Mouse (Mus musculus) midbrain, embryonic 16.5 days (tissue): ENCODE results near the gene Cmtr1. TPM values are rescaled to one million over a fixed set of nuclear protein-coding genes. Genes with fewer than 3 reads are reported as not detected.

ENCODE experiments used
- ATAC-seq: fragments of 200-750 bp; cut with Nextera tagmentation; 2 replicates; pipeline ENCODE4 v1.8.0; 2017; ENCODE audit warnings: moderate TSS enrichment
- H3K27ac ChIP-seq: fragments of 300-500 bp; sonication (generic); 2 replicates; pipeline ENCODE4 v1.5.1; 2014; ENCODE audit warnings: mild to moderate bottlenecking, low read length, mixed read lengths
- H3K27me3 ChIP-seq: fragments of 300-500 bp; sonication (generic); 2 replicates; pipeline ENCODE4 v1.6.1; 2014; ENCODE audit warnings: low read depth, low read length, mixed read lengths; ENCODE audit not compliant: control insufficient read depth, insufficient read depth
- H3K36me3 ChIP-seq: fragments of 300-500 bp; sonication (generic); 2 replicates; pipeline ENCODE4 v1.6.1; 2014; ENCODE audit warnings: mild to moderate bottlenecking, low read length, moderate library complexity, mixed read lengths; ENCODE audit not compliant: control insufficient read depth, insufficient read depth
- H3K4me1 ChIP-seq: fragments of 300-500 bp; sonication (generic); 2 replicates; pipeline ENCODE4 v1.6.1; 2014; ENCODE audit warnings: mild to moderate bottlenecking, low read length, mixed read lengths; ENCODE audit not compliant: control insufficient read depth, insufficient read depth
- H3K4me2 ChIP-seq: fragments of 300-500 bp; sonication (generic); 2 replicates; pipeline ENCODE4 v1.6.1; 2014; ENCODE audit warnings: mild to moderate bottlenecking, low read length, mixed read lengths
- H3K4me3 ChIP-seq: fragments of 300-500 bp; sonication (generic); 2 replicates; pipeline ENCODE4 v1.5.1; 2014; ENCODE audit warnings: low read depth, mild to moderate bottlenecking, low read length, moderate library complexity, mixed read lengths
- H3K9ac ChIP-seq: fragments of 300-500 bp; sonication (generic); 2 replicates; pipeline ENCODE4 v1.6.1; 2014; ENCODE audit warnings: low read depth, low read length, mixed read lengths
- H3K9me3 ChIP-seq: fragments of 300-500 bp; sonication (generic); replicated peaks from 2 replicates; pipeline ENCODE4 v1.6.1; 2014; ENCODE audit warnings: mild to moderate bottlenecking, low read length, mixed read lengths; ENCODE audit not compliant: control insufficient read depth, poor library complexity, severe bottlenecking
- whole genome bisulfite sequencing: fragments of 180-500 bp; shearing (Covaris S2); extraction: QIAGEN DNeasy Blood & Tissue Kit; methylation state at CpG from one replicate; pipeline ENCODE4 v1.1.7; 2014; 5-methylcytosine and 5-hydroxymethylcytosine counted together
- polyA plus RNA-seq: library from polyadenylated mRNA; unstranded; fragments of >200 nt; fragmentation: Nextera tagmentation; extraction: Ambion mirVana; gene quantifications from 2 replicates; pipeline ENCODE4 v1.2.1, GENCODE M21; 2015

Cmtr1 gene
- polyA plus RNA-seq, 1 experiment from 2014 or later, result 122 TPM

- Histone ChIP-seq H3K27ac (peak within 1 kb of the TSS; percentile 76), H3K27me3 (no peaks in the 10 kb centered on the region), H3K9ac (peak within 1 kb of the TSS; percentile 71), H3K4me2 (peak within 1 kb of the TSS; percentile 75), H3K4me3 (peak within 1 kb of the TSS; percentile 64), H3K36me3 (no peaks in the 10 kb centered on the region), H3K4me1 (peaks cover 17% of the 10 kb centered on the region), H3K9me3 (no peaks in the 10 kb centered on the region)
- 4% methylated on average over 41 of the region's 41 CpGs for WGBS
- ATAC-seq, result peak; percentile 95
These were observed 56.5 kb downstream of the Cmtr1 start, which contains the start of gene Ccdc167 for GRCm38 (mm10) chr17:29716732-29717445. TSS of gene Ccdc167 (minus strand) at chr17:29717044.

- no peak for ATAC-seq
- no peak overlapping the region for H3K27ac ChIP-seq
These were observed 58.3 kb downstream of the Cmtr1 start for GRCm38 (mm10) chr17:29718660-29719059.

GRCm38 (mm10) chr17:29719628-29720575 lies 59.5 kb downstream of the Cmtr1 start:
- H3K27ac ChIP-seq, result no peak overlapping the region
- H3K4me3 ChIP-seq, result no peak overlapping the region
- no peak overlapping the region for H3K9ac ChIP-seq
- H3K4me1 ChIP-seq, result peaks cover 15% of the 10 kb centered on the region
- H3K27me3 ChIP-seq, result no peaks in the 10 kb centered on the region
- no peaks in the 10 kb centered on the region for H3K36me3 ChIP-seq
- no peaks in the 10 kb centered on the region for H3K9me3 ChIP-seq
- ATAC-seq, result no peak
- H3K4me2 ChIP-seq, result no peak overlapping the region
- WGBS, result 76% methylated on average over 13 of the region's 13 CpGs

More at GRCm38 (mm10) chr17:29718660-29719059, 58.3 kb downstream of the Cmtr1 start:
- H3K4me1 ChIP-seq, result peaks cover 15% of the 10 kb centered on the region
- no peak overlapping the region for H3K4me2 ChIP-seq
- no peaks in the 10 kb centered on the region for H3K36me3 ChIP-seq
- no peaks in the 10 kb centered on the region for H3K9me3 ChIP-seq
- H3K27me3 ChIP-seq, result no peaks in the 10 kb centered on the region
- 88% methylated on average over 8 of the region's 8 CpGs for WGBS
- H3K4me3 ChIP-seq, result no peak overlapping the region
- no peak overlapping the region for H3K9ac ChIP-seq

- ATAC-seq, result no peak
- Histone ChIP-seq H3K4me3 (no peak overlapping the region), H3K27me3 (no peaks in the 10 kb centered on the region), H3K9me3 (no peaks in the 10 kb centered on the region), H3K4me2 (no peak overlapping the region), H3K9ac (no peak overlapping the region), H3K4me1 (peaks cover 12% of the 10 kb centered on the region), H3K27ac (no peak overlapping the region), H3K36me3 (no peaks in the 10 kb centered on the region)
- WGBS, result 77% methylated on average over 11 of the region's 11 CpGs
These were observed 60.5 kb downstream of the Cmtr1 start for GRCm38 (mm10) chr17:29720755-29721365.

- no peaks in the 10 kb centered on the region for H3K9me3 ChIP-seq
- H3K4me3 ChIP-seq, result no peak overlapping the region
- 53% methylated on average over 6 of the region's 6 CpGs for WGBS
- no peak overlapping the region for H3K9ac ChIP-seq
- peak; percentile 45; the same call in 1 of the 2 replicates for ATAC-seq
- no peak overlapping the region for H3K4me2 ChIP-seq
- H3K36me3 ChIP-seq, result no peaks in the 10 kb centered on the region
- no peak overlapping the region for H3K27ac ChIP-seq
- H3K4me1 ChIP-seq, result no peaks in the 10 kb centered on the region
- no peaks in the 10 kb centered on the region for H3K27me3 ChIP-seq
These were observed 64.2 kb downstream of the Cmtr1 start for GRCm38 (mm10) chr17:29724610-29725009.

GRCm38 (mm10) chr17:29725027-29725620 lies 64.7 kb downstream of the Cmtr1 start:
- no peak for ATAC-seq
- no peak overlapping the region for H3K4me2 ChIP-seq
- WGBS, result 70% methylated on average over 6 of the region's 6 CpGs
- H3K27ac ChIP-seq, result no peak overlapping the region
- H3K27me3 ChIP-seq, result no peaks in the 10 kb centered on the region
- no peaks in the 10 kb centered on the region for H3K36me3 ChIP-seq
- H3K9me3 ChIP-seq, result no peaks in the 10 kb centered on the region
- peaks cover 1% of the 10 kb centered on the region for H3K4me1 ChIP-seq
- H3K4me3 ChIP-seq, result no peak overlapping the region
- H3K9ac ChIP-seq, result no peak overlapping the region

GRCm38 (mm10) chr17:29728082-29728481 lies 67.7 kb downstream of the Cmtr1 start:
- H3K27ac ChIP-seq, result no peak overlapping the region
- 54% methylated on average over 8 of the region's 8 CpGs for WGBS
- H3K4me1 ChIP-seq, result peaks cover 15% of the 10 kb centered on the region
- H3K36me3 ChIP-seq, result no peaks in the 10 kb centered on the region
- no peak overlapping the region for H3K4me2 ChIP-seq
- H3K4me3 ChIP-seq, result no peak overlapping the region
- no peaks in the 10 kb centered on the region for H3K27me3 ChIP-seq
- ATAC-seq, result no peak
- H3K9me3 ChIP-seq, result no peaks in the 10 kb centered on the region
- no peak overlapping the region for H3K9ac ChIP-seq

- Histone ChIP-seq H3K4me3 (no peak overlapping the region), H3K9ac (peak overlapping the region; percentile 48), H3K27ac (peak overlapping the region; percentile 63), H3K4me1 (peaks cover 17% of the 10 kb centered on the region), H3K36me3 (no peaks in the 10 kb centered on the region), H3K27me3 (no peaks in the 10 kb centered on the region), H3K4me2 (no peak overlapping the region), H3K9me3 (no peaks in the 10 kb centered on the region)
- ATAC-seq, result peak; percentile 57
- WGBS, result 22% methylated on average over 13 of the region's 13 CpGs
These were observed 70.3 kb downstream of the Cmtr1 start for GRCm38 (mm10) chr17:29730510-29731265.
